Mouse (Mus musculus): ENCODE data around the gene Cog4. TPM values are rescaled to one million over a fixed set of nuclear protein-coding genes. Genes with fewer than 3 reads are reported as not detected.

Cog4 gene
- total and polyA plus RNA-seq, 3 experiments: 34.8 to 74.1 (median 66.2) TPM

GRCm38 (mm10) chr8:110831956-110832355 is 14.4 kb upstream of the Cog4 start:
- Histone ChIP-seq H3K27me3 (ENCODE audit: control insufficient read depth, insufficient read depth, low read length) (no peaks in the 10 kb centered on the region), H3K79me2 (replicated peaks; ENCODE audit: control insufficient read depth, insufficient read depth, low read length) (no peaks in the 10 kb centered on the region; the same call in 1 of the 2 replicates), H3K27ac (no peak overlapping the region), H3K9ac (ENCODE audit: low read depth, low read length) (no peak overlapping the region), H3K36me3 (ENCODE audit: control insufficient read depth, insufficient read depth, low read length) (peaks cover 15% of the 10 kb centered on the region), H3K4me3 (no peak overlapping the region), H3K4me1 (ENCODE audit: control insufficient read depth, insufficient read depth, low read length) (no peaks in the 10 kb centered on the region)
- TF ChIP-seq POLR2A (IDR thresholded peaks at IDR 0.05; ENCODE audit: insufficient read depth, low read depth, low read length): no peak
- no peak for TF ChIP-seq EP300 (IDR thresholded peaks at IDR 0.05; ENCODE audit: insufficient read depth, low read depth, low read length)
- no peak for TF ChIP-seq CTCF (IDR thresholded peaks at IDR 0.05)
- 64% methylated on average over 3 of the region's 3 CpGs for WGBS
- intact Hi-C loops (cut with DNase I): no loop called here
- DNase-seq: no peak

- peaks cover 20% of the 10 kb centered on the region for H3K36me3 ChIP-seq (ENCODE audit: control insufficient read depth, insufficient read depth, low read length)
- H3K4me1 ChIP-seq (ENCODE audit: control insufficient read depth, insufficient read depth, low read length): peaks cover 3% of the 10 kb centered on the region
- H3K79me2 ChIP-seq (replicated peaks; ENCODE audit: control insufficient read depth, insufficient read depth, low read length): peaks cover 5% of the 10 kb centered on the region
- H3K27ac ChIP-seq: no peak overlapping the region
- TF ChIP-seq CTCF (IDR thresholded peaks at IDR 0.05) (peak; percentile 54), EP300 (IDR thresholded peaks at IDR 0.05; ENCODE audit: insufficient read depth, low read depth, low read length) (no peak)
- 82% methylated on average over 3 of the region's 3 CpGs for WGBS
- DNase-seq: no peak
- H3K9ac ChIP-seq (ENCODE audit: low read depth, low read length): no peak overlapping the region
- no peak overlapping the region for H3K4me3 ChIP-seq
- intact Hi-C loops (cut with DNase I): loop anchor here (2.0 to 10.0 kb wide), 2 partner anchors 91 to 197 kb away; no protein-coding TSS in a partner anchor
- no peaks in the 10 kb centered on the region for H3K27me3 ChIP-seq (ENCODE audit: control insufficient read depth, insufficient read depth, low read length)
These were observed 4.3 kb upstream of the Cog4 start for GRCm38 (mm10) chr8:110842012-110842574.

DNA sequence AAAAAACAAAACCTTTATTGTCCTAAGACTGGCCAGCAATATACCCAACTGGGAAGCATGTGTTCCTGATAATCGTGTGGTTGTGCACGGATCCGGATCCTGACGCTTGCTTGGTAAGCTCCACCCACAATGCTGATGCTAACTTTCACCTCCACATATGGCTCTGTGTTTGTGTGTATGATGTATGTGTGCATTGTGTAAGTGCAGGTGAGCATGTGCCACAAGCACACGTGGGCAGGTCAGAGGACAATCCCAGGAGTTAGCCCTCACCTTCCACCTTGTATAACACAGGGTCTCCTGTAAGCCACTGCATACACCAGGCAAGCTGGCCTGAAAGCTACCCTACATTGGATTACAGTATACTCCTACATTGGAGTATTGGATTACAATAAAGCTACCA is 3.2 kb upstream of the Cog4 start:
- peaks cover 5% of the 10 kb centered on the region for H3K4me1 ChIP-seq (ENCODE audit: control insufficient read depth, insufficient read depth, low read length)
- H3K4me3 ChIP-seq: no peak overlapping the region
- DNase-seq: no peak
- peaks cover 5% of the 10 kb centered on the region for H3K79me2 ChIP-seq (replicated peaks; ENCODE audit: control insufficient read depth, insufficient read depth, low read length)
- no peak for TF ChIP-seq EP300 (IDR thresholded peaks at IDR 0.05; ENCODE audit: insufficient read depth, low read depth, low read length)
- no peak for TF ChIP-seq POLR2A (IDR thresholded peaks at IDR 0.05; ENCODE audit: insufficient read depth, low read depth, low read length)
- no peak overlapping the region for H3K27ac ChIP-seq
- intact Hi-C loops (cut with DNase I): loop anchor here (2.0 to 10.0 kb wide), 2 partner anchors 92 to 198 kb away; no protein-coding TSS in a partner anchor
- WGBS: 53% methylated on average over 5 of the region's 5 CpGs
- no peak overlapping the region for H3K9ac ChIP-seq (ENCODE audit: low read depth, low read length)
- peaks cover 26% of the 10 kb centered on the region for H3K36me3 ChIP-seq (ENCODE audit: control insufficient read depth, insufficient read depth, low read length)
- no peaks in the 10 kb centered on the region for H3K27me3 ChIP-seq (ENCODE audit: control insufficient read depth, insufficient read depth, low read length)

DNA sequence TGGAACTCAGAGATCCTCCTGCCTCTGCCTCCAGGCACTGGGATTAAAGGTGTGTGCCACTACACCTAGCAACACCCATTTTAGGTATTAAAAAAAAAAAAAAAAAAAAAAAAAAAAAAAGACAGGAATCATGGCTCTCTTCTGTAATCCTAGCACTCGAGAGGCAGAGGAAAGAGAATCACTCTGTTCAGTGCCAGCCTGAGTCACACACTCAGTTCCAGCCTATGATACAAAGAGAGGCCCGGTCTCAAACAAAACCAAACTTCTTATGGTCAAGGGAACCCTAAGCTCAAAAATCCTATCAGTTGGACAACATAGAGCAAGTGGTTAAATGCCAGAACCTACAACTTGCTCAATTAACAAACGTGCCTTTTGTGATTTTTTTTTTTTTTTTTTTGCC is 1.5 kb upstream of the Cog4 start:
- TF ChIP-seq EP300 (IDR thresholded peaks at IDR 0.05; ENCODE audit: insufficient read depth, low read depth, low read length): no peak
- no peak for TF ChIP-seq POLR2A (IDR thresholded peaks at IDR 0.05; ENCODE audit: insufficient read depth, low read depth, low read length)
- TF ChIP-seq CTCF (IDR thresholded peaks at IDR 0.05): no peak
- no peak for DNase-seq
- intact Hi-C loops (cut with DNase I): loop anchor here (10.0 kb wide), 1 partner anchor 200 kb away; no protein-coding TSS in a partner anchor
- peaks cover 22% of the 10 kb centered on the region for H3K36me3 ChIP-seq (ENCODE audit: control insufficient read depth, insufficient read depth, low read length)
- H3K9ac ChIP-seq (ENCODE audit: low read depth, low read length): no peak overlapping the region
- H3K27me3 ChIP-seq (ENCODE audit: control insufficient read depth, insufficient read depth, low read length): no peaks in the 10 kb centered on the region
- H3K27ac ChIP-seq: no peak overlapping the region
- H3K4me3 ChIP-seq: no peak overlapping the region
- H3K79me2 ChIP-seq (replicated peaks; ENCODE audit: control insufficient read depth, insufficient read depth, low read length): peaks cover 5% of the 10 kb centered on the region
- 42% methylated on average over 3 of the region's 3 CpGs for WGBS
- peaks cover 5% of the 10 kb centered on the region for H3K4me1 ChIP-seq (ENCODE audit: control insufficient read depth, insufficient read depth, low read length)

- Histone ChIP-seq H3K36me3 (ENCODE audit: control insufficient read depth, insufficient read depth, low read length) (peaks cover 18% of the 10 kb centered on the region), H3K27me3 (ENCODE audit: control insufficient read depth, insufficient read depth, low read length) (no peaks in the 10 kb centered on the region), H3K4me3 (peak overlapping the region; percentile 83), H3K27ac (peak overlapping the region; percentile 92), H3K79me2 (replicated peaks; ENCODE audit: control insufficient read depth, insufficient read depth, low read length) (peaks cover 5% of the 10 kb centered on the region), H3K4me1 (ENCODE audit: control insufficient read depth, insufficient read depth, low read length) (peaks cover 5% of the 10 kb centered on the region), H3K9ac (ENCODE audit: low read depth, low read length) (peak overlapping the region; percentile 85)
- TF ChIP-seq EP300 (IDR thresholded peaks at IDR 0.05; ENCODE audit: insufficient read depth, low read depth, low read length): no peak
- no peak for TF ChIP-seq CTCF (IDR thresholded peaks at IDR 0.05)
- TF ChIP-seq POLR2A (IDR thresholded peaks at IDR 0.05; ENCODE audit: insufficient read depth, low read depth, low read length): no peak
- 3% methylated on average over 17 of the region's 17 CpGs for WGBS
- DNase-seq: peak in 1 of 2 experiments; percentile 6
- intact Hi-C loops (cut with DNase I): loop anchor here (1.0 to 10.0 kb wide), 2 partner anchors 201 to 210 kb away; partner anchors contain the start of gene Exosc6
These were observed 487 bp upstream of the Cog4 start for GRCm38 (mm10) chr8:110845821-110846404.

- WGBS: under 1% methylated on average over 13 of the region's 13 CpGs
- TF ChIP-seq POLR2A (IDR thresholded peaks at IDR 0.05; ENCODE audit: insufficient read depth, low read depth, low read length): no peak
- TF ChIP-seq EP300 (IDR thresholded peaks at IDR 0.05; ENCODE audit: insufficient read depth, low read depth, low read length): no peak
- no peak for TF ChIP-seq CTCF (IDR thresholded peaks at IDR 0.05)
These were observed 760 bp downstream of the Cog4 start for GRCm38 (mm10) chr8:110847171-110847549.

More at GRCm38 (mm10) chr8:110847171-110847549, 760 bp downstream of the Cog4 start:
- Histone ChIP-seq H3K4me3 (peak overlapping the region; percentile 83), H3K79me2 (replicated peaks; ENCODE audit: control insufficient read depth, insufficient read depth, low read length) (peaks cover 3% of the 10 kb centered on the region), H3K4me1 (ENCODE audit: control insufficient read depth, insufficient read depth, low read length) (peaks cover 5% of the 10 kb centered on the region), H3K36me3 (ENCODE audit: control insufficient read depth, insufficient read depth, low read length) (peaks cover 16% of the 10 kb centered on the region), H3K27ac (peak overlapping the region; percentile 92), H3K27me3 (ENCODE audit: control insufficient read depth, insufficient read depth, low read length) (no peaks in the 10 kb centered on the region), H3K9ac (ENCODE audit: low read depth, low read length) (peak overlapping the region; percentile 88)
- DNase-seq: no peak
- intact Hi-C loops (cut with DNase I): loop anchor here (10.0 kb wide), 1 partner anchor 202 kb away; no protein-coding TSS in a partner anchor
